Mouse (Mus musculus): ENCODE measurements around the gene Csnk2a2. TPM values are rescaled to one million over a fixed set of nuclear protein-coding genes. Genes with fewer than 3 reads are reported as not detected.
A peak's percentile ranks its signal among the peaks of the same experiment; 100 is the strongest.

Csnk2a2 gene
- 10 to 100 TPM; 29.6 to 38.2 TPM for total RNA-seq (2021)
- long read RNA-seq, experiment 1, full-length matches to known transcripts, result 21 of 43 reads
- long read RNA-seq, experiment 1, partial matches to known transcripts, result 11 of 43 reads
- long read RNA-seq, experiment 1, other reads (novel, unspliced or antisense), result 11 of 43 reads
- long read RNA-seq, experiment 2, full-length matches to known transcripts, result 14 of 26 reads
- long read RNA-seq, experiment 2, partial matches to known transcripts, result 0 of 26 reads
- long read RNA-seq, experiment 2, other reads (novel, unspliced or antisense), result 12 of 26 reads

DNA sequence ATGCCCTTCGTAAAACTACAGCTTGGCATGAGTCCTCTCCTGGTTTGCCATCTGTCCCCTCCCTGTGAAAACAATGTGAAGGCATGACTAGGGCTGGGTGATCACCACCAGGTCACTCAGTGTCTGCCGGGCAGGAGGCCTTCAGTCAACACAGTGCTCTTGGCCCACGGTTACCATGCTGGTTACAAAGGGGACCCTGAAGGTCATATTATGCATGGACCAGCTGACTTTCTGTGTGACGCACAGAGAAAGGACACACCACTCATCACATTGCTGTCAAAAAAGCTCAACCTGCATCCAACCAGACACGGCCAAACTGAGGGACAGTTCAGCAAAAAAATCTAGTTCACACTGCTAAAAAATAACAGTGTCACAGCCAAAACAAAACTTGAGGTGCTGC, at the start of gene Csnk2a2:
Gene Csnk2a2 (minus strand): TSS at position 34 of the 400 bp plus-strand sequence.
- DNase-seq, result no peak

DNA sequence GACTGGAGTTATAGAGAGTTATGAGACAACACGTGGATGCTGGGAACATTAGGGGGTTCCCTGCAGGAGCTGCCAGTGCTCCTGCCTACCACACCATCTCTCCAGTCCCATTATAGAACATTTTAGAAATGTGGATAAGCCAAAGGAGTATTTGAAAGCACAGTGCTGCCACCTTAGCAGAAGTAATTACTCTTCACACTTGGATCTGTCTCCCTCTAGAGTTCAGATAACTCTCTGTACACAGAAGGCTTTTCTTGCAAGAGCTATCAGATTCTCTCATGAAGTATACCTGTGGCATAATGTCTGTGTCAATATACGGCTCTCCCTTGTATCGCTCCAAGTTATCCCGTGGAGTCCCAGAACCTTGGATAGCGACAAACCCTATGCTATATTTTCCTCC, 49.6 kb upstream of the Csnk2a2 start:
- no peak for DNase-seq

- peak; percentile 32 for DNase-seq
Measured at GRCm38 (mm10) chr8:95533584-95534387, 43.9 kb upstream of the Csnk2a2 start, which contains the start of gene Ccdc113. TSS of gene Ccdc113 (plus strand) at chr8:95534085.

DNA sequence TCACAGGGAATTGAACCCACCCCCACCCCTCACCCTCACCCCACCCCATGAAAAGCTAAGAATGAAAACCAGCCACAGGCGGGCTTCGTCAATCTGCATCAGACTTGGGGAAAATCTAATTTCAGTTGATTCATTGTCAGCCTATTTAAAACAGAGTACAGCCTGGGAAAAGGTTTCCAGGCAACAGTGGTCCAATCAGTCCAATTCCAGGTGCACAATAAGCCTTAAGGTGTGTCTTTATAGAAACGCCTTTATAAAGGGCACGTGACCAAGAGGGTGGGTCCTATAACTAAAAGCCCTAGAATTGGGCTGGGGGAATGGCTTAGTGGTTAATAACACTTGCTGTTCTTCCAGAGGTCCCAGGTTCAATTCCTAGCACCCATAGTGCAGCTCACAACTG, 42.4 kb upstream of the Csnk2a2 start:
- DNase-seq, result no peak

DNA sequence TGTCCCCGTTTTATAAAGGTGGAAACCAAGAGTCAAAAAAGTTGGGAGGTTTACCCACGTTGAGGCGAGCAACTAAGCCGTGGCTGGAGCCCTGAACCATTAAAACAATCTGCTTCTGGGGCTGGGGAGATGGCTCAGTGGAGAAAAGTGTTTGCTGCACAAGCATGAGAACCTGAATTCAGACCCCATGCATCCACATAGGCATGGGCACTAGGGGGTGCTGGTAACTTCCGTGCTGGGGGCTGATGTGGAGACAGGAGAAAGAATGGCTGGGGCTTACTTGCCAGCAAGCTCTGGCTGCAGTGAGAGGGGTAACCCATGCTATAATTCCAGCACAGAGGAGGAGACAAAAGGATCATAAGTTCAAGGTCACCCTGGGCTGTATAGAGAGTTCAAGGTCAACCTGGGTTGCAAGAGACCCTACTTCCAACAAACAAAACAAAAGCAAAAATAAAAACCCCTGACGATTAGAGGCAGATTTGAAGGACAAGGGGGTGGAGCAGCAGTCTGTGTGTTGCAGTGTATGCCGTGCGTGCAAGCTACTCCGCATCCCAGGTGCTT, 39.0 kb upstream of the Csnk2a2 start:
- DNase-seq, result no peak

GRCm38 (mm10) chr8:95528194-95528593, 38.4 kb upstream of the Csnk2a2 start:
- DNase-seq, result no peak

- DNase-seq, result no peak
Measured at GRCm38 (mm10) chr8:95523991-95524390, 34.2 kb upstream of the Csnk2a2 start.

- no peak for DNase-seq
Measured at GRCm38 (mm10) chr8:95516928-95517327, 27.1 kb upstream of the Csnk2a2 start.

DNA sequence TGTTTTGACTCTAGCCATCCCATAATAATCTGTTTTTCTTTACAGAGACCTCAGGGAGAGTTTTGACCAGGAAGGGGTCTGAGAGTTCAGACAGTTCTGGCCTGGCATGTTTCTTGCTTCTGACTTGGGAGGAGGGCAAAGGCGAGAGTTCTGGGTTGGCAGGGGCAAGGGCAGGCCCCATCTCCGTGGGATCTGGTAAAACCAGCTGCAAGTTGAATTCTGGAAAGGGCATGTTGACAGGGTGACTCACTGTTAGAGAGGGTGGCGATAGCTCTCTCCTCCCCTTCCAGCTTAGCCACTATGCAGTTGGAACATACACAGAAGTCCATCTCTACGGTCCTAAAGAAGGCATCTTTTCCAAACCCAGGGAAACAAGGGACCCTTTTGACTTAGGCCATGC, 23.4 kb upstream of the Csnk2a2 start:
- DNase-seq, result no peak

GRCm38 (mm10) chr8:95512257-95512656, 22.4 kb upstream of the Csnk2a2 start:
- DNase-seq, result no peak

- no peak for DNase-seq
Measured at GRCm38 (mm10) chr8:95506245-95506644, 16.4 kb upstream of the Csnk2a2 start.

- DNase-seq, result no peak
Measured at GRCm38 (mm10) chr8:95505606-95506005, 15.8 kb upstream of the Csnk2a2 start.

DNA sequence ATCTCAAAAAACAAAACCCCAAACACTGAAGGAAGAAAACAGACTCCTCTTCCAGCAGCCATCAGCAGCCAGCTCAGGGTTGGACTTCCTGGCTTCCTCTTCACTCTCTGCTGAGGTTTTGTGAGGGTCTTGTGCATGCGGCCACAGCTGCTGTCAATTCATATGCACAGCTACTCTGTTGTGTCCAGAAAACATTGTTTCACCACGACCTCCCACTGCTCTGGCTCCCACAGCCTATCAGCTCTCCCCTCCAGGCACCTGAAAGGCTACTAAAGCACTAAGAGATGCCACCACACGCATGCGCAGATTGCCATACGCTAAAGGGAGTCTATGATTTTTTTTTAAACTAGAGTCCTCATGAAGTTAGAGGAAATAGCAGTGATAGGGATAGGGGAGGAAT, 15.0 kb upstream of the Csnk2a2 start:
- no peak for DNase-seq

DNA sequence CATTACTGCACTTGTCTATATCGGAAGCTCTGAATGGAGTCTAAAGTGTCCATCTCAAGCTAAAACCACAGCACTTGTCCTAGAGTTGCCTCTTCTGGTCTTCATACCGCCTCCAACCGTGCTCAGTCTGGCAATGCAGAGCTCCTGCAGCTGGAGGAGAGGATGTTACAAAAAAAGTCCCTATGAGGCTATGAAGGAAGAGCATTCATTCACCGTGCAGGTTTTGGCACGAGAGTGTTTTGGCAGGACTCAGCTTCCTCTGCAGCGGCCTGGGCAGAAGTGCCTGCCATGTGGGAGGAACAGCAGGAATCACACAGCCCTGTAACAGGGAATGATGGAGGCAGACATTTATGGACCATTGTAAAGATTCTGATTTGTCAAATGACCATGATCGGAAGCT, 12.6 kb upstream of the Csnk2a2 start:
- no peak for DNase-seq

DNA sequence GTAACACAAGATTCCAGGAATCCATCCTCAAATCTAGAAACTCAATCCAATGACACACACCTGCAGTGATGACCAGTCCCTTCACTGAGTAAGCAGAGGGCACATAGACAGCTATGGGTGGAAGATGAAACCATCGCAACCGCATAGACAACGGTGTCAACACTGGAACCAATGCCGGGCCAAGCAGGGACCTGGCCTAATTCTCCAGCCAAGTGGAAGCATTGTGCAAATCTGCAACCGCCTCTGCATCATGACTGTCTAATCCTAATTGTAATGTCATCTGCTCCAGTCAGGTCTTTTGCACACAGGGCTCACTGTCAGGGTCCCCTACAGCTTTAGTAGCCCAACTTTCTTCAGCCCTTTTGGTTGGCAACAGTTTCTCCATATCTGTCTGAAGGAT, 10.6 kb upstream of the Csnk2a2 start:
- DNase-seq, result no peak

DNA sequence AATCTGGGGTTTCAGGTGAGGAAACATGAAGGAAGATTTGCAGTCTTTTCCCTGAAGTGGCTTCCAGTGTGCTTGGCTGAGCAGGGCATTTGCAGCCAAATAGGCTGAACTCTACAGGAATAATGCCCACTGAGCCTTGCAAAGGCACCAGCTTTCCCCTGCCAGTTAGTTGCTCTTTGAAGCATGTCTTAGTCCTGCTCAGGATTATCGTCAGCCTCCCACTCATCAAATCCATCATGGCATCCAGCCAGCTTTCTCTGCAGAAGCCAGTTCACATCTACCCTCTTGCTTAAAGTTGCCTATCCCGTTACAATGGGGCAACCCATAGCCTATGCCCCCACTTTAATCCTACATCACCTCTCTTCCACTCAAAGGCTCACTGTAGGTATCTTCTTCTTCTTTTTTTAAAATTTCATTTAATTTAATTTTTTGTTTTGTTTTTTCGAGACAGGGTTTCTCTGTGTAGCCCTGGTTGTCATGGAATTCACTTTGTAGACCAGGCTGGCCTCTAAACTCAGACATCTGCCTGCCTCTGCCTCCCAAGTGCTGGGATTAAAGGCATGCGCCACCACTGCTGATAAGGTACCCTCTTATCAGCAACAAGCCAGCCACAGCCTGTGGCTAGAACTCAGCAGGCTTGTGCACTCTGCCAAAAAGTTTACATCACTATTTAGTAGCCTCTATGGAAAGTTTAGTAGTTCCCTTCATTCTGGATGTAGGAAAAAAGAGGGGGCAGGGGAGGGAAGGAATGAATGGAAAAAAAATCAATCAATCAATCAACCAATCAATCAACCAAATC, 9.6 kb upstream of the Csnk2a2 start:
- DNase-seq, result no peak

GRCm38 (mm10) chr8:95497821-95498220, 8.0 kb upstream of the Csnk2a2 start:
- DNase-seq, result no peak

DNA sequence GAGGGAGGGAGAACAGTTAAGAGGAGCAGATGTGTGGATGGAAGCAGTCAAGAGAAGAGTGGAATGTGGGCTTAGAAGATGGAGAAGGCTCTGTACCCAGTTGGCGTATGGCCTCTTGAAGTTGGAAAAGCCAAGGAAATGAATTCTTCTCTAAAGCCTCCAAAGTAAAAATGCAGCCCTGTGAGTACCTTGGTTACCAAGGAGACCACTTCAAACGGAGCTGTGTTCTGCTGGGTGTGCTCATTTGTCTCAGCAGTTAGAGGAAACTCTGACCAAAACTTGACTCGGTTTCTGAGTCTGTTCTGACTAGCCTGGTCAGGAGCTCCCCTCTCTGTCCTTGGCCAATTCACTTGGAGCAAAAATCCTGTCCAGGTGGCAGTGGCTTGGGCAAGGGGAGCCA, 6.6 kb upstream of the Csnk2a2 start:
- DNase-seq, result no peak

DNA sequence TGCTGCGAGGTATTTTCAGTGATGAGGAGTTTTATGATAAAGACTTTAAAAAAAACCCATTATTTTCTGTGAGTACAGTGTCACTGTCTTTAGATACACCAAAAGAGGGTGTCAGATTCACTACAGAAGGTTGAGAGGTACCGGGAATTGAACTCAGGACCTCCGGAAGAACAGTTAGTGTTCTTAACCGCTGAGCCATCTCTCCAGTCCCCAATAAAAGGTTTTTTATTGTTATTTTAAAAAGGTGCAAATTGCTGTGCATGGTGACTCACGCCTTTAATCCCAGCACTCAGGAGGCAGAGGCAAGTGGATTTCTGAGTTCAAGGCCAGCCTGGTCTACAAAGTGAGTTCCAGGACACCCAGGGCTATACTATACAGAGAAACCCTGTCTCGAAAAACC, 5.6 kb upstream of the Csnk2a2 start:
- DNase-seq, result no peak

DNA sequence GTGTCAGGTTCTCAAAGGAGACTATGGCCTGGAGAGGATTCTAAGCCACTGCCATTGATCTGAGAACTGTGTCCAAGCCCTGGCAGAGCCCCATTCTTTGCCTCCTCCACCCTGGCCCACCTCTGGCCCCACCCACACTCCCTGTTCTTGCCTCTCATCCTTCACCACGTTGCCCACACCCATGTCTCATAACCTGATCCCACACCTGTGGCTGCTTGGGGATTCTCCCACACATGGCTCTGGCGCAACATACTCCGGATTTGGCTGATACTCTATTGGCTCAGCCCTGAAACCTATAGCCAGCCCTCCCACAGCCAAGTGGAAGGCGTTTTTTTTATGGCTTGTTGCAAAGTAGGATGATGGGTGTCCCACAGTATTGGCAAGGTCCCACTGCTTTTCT, 2.2 kb upstream of the Csnk2a2 start:
- DNase-seq, result no peak

DNA sequence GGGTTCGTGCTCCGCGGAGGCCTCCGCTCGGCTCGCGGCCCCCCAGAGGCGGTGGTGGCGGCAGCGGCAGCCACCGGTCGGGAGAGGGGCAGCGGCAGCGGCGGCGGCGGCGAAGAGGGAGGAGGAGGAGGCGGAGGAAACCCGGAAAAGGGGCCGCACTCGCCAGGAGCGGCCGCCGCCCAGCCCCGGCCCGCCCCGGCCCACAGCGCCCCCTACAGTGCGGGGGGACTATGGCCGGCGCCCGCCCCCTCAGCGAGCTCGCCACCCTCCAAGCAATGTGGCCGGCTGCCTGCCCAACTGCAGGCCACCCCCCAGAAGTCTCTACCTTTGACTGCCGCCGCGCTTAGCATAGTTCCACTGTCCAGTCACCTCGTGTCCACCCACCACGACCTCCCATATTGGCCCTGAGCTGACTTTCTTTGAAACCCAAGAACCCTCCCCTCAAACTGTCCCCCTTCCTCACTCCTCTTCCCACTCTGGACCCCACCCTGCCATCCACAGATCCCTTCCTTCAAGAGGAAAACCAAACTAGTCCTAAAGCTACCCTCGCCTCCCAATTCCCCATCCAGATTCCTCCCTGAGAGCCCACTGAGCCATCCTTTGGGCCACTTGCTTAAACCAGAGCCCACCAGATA, 1.0 kb downstream of the Csnk2a2 start:
- DNase-seq, result peak; percentile 93

Measured in gastrocnemius, postnatal 10 days (tissue).